Mouse (Mus musculus) hindbrain, embryonic 14.5 days (tissue): ENCODE measurements around the gene Prepl. TPM values are rescaled to one million over a fixed set of nuclear protein-coding genes. Genes with fewer than 3 reads are reported as not detected.

ENCODE experiments used
- ATAC-seq: fragments of 200-750 bp; cut with Nextera tagmentation; 2 replicates; pipeline ENCODE4 v1.8.0; 2017; ENCODE audit warnings: moderate number of reproducible peaks, mild to moderate bottlenecking, moderate TSS enrichment, moderate library complexity; ENCODE audit not compliant: low FRiP score
- DNase-seq: peaks from one replicate; pipeline ENCODE4 v3.0.0-alpha.2; 2015; ENCODE audit warnings: low spot score
- H3K27ac ChIP-seq: fragments of 300-500 bp; sonication (generic); 2 replicates; pipeline ENCODE4 v1.5.1; 2014; ENCODE audit warnings: mild to moderate bottlenecking, moderate library complexity
- H3K27me3 ChIP-seq: fragments of 300-500 bp; sonication (generic); 2 replicates; pipeline ENCODE4 v1.6.1; 2014; ENCODE audit warnings: mild to moderate bottlenecking, low read length, mixed read lengths; ENCODE audit not compliant: control insufficient read depth, insufficient read depth
- H3K36me3 ChIP-seq: fragments of 300-500 bp; sonication (generic); replicated peaks from 2 replicates; pipeline ENCODE4 v1.6.1; 2014; ENCODE audit not compliant: control insufficient read depth, insufficient read depth
- H3K4me1 ChIP-seq: fragments of 300-500 bp; sonication (generic); replicated peaks from 2 replicates; pipeline ENCODE4 v1.6.1; 2014; ENCODE audit warnings: antibody characterized with exemption, low read length, mixed read lengths; ENCODE audit not compliant: control insufficient read depth, insufficient read depth
- H3K4me2 ChIP-seq: fragments of 300-500 bp; sonication (generic); replicated peaks from 2 replicates; pipeline ENCODE4 v1.6.1; 2014; ENCODE audit warnings: mild to moderate bottlenecking, moderate library complexity
- H3K4me3 ChIP-seq: fragments of 300-500 bp; sonication (generic); replicated peaks from 2 replicates; pipeline ENCODE4 v1.5.1; 2014; ENCODE audit warnings: mild to moderate bottlenecking, low read length
- H3K9ac ChIP-seq: fragments of 300-500 bp; sonication (generic); 2 replicates; pipeline ENCODE4 v1.6.1; 2014
- H3K9me3 ChIP-seq: fragments of 300-500 bp; sonication (generic); 2 replicates; pipeline ENCODE4 v1.6.1; 2016; ENCODE audit warnings: low read length; ENCODE audit not compliant: control insufficient read depth
- WGBS: fragments of 180-500 bp; shearing (Covaris S2); extraction: QIAGEN DNeasy Blood & Tissue Kit; methylation state at CpG from one replicate; pipeline ENCODE4 v1.1.7; 2014; 5-methylcytosine and 5-hydroxymethylcytosine counted together
- polyA plus RNA-seq: library from polyadenylated mRNA; unstranded; fragments of >200 nt; fragmentation: Nextera tagmentation; extraction: Ambion mirVana; gene quantifications from 2 replicates; pipeline ENCODE4 v1.2.1, GENCODE M21; 2014

Prepl gene
- polyA plus RNA-seq, 1 experiment from 2014 or later, result 161 TPM

- no peaks in the 10 kb centered on the region for H3K36me3 ChIP-seq
- ATAC-seq (no peak), DNase-seq (no peak)
- no peak overlapping the region for H3K4me2 ChIP-seq
- no peak overlapping the region for H3K27ac ChIP-seq
- no peak overlapping the region for H3K9ac ChIP-seq
- H3K4me3 ChIP-seq, result no peak overlapping the region
- no peaks in the 10 kb centered on the region for H3K27me3 ChIP-seq
- no peaks in the 10 kb centered on the region for H3K9me3 ChIP-seq
- H3K4me1 ChIP-seq, result no peaks in the 10 kb centered on the region
- 90% methylated on average over 12 of the region's 12 CpGs for WGBS
Measured at GRCm38 (mm10) chr17:85045160-85045559, 44.9 kb downstream of the Prepl start.

GRCm38 (mm10) chr17:85044466-85044865 lies 45.6 kb downstream of the Prepl start:
- no peaks in the 10 kb centered on the region for H3K27me3 ChIP-seq
- DNase-seq (no peak), ATAC-seq (no peak)
- H3K27ac ChIP-seq, result no peak overlapping the region
- 91% methylated on average over 5 of the region's 5 CpGs for WGBS
- no peaks in the 10 kb centered on the region for H3K9me3 ChIP-seq
- H3K4me2 ChIP-seq, result no peak overlapping the region
- no peaks in the 10 kb centered on the region for H3K4me1 ChIP-seq
- no peaks in the 10 kb centered on the region for H3K36me3 ChIP-seq
- no peak overlapping the region for H3K9ac ChIP-seq
- no peak overlapping the region for H3K4me3 ChIP-seq

GRCm38 (mm10) chr17:85043404-85043816 lies 46.6 kb downstream of the Prepl start:
- H3K4me2 ChIP-seq, result no peak overlapping the region
- no peaks in the 10 kb centered on the region for H3K36me3 ChIP-seq
- 85% methylated on average over 6 of the region's 6 CpGs for WGBS
- DNase-seq (no peak), ATAC-seq (no peak)
- no peaks in the 10 kb centered on the region for H3K9me3 ChIP-seq
- no peak overlapping the region for H3K9ac ChIP-seq
- H3K27ac ChIP-seq, result no peak overlapping the region
- no peaks in the 10 kb centered on the region for H3K4me1 ChIP-seq
- H3K27me3 ChIP-seq, result no peaks in the 10 kb centered on the region
- no peak overlapping the region for H3K4me3 ChIP-seq

GRCm38 (mm10) chr17:85042419-85042818 lies 47.6 kb downstream of the Prepl start:
- no peaks in the 10 kb centered on the region for H3K4me1 ChIP-seq
- H3K9ac ChIP-seq, result no peak overlapping the region
- DNase-seq (no peak), ATAC-seq (no peak)
- no peaks in the 10 kb centered on the region for H3K9me3 ChIP-seq
- no peak overlapping the region for H3K27ac ChIP-seq
- 61% methylated on average over 6 of the region's 6 CpGs for WGBS
- no peak overlapping the region for H3K4me2 ChIP-seq
- no peak overlapping the region for H3K4me3 ChIP-seq
- no peaks in the 10 kb centered on the region for H3K36me3 ChIP-seq
- no peaks in the 10 kb centered on the region for H3K27me3 ChIP-seq

GRCm38 (mm10) chr17:85040913-85041312 lies 49.1 kb downstream of the Prepl start:
- 78% methylated on average over 7 of the region's 7 CpGs for WGBS
- Histone ChIP-seq H3K9ac (no peak overlapping the region), H3K4me1 (no peaks in the 10 kb centered on the region), H3K4me3 (no peak overlapping the region), H3K9me3 (no peaks in the 10 kb centered on the region), H3K4me2 (no peak overlapping the region), H3K36me3 (no peaks in the 10 kb centered on the region), H3K27me3 (no peaks in the 10 kb centered on the region), H3K27ac (no peak overlapping the region)
- no peak for ATAC-seq
- no peak for DNase-seq

GRCm38 (mm10) chr17:85038761-85039160 lies 51.3 kb downstream of the Prepl start:
- Histone ChIP-seq H3K4me1 (no peaks in the 10 kb centered on the region), H3K27ac (no peak overlapping the region), H3K9me3 (no peaks in the 10 kb centered on the region), H3K9ac (no peak overlapping the region), H3K36me3 (no peaks in the 10 kb centered on the region), H3K4me3 (no peak overlapping the region), H3K4me2 (no peak overlapping the region), H3K27me3 (no peaks in the 10 kb centered on the region)
- 95% methylated on average over 5 of the region's 5 CpGs for WGBS
- no peak for ATAC-seq
- no peak for DNase-seq

GRCm38 (mm10) chr17:85038311-85038710 lies 51.7 kb downstream of the Prepl start:
- no peaks in the 10 kb centered on the region for H3K27me3 ChIP-seq
- no peaks in the 10 kb centered on the region for H3K9me3 ChIP-seq
- no peak overlapping the region for H3K4me3 ChIP-seq
- H3K9ac ChIP-seq, result no peak overlapping the region
- 87% methylated on average over 4 of the region's 4 CpGs for WGBS
- H3K4me2 ChIP-seq, result no peak overlapping the region
- no peaks in the 10 kb centered on the region for H3K4me1 ChIP-seq
- no peaks in the 10 kb centered on the region for H3K36me3 ChIP-seq
- H3K27ac ChIP-seq, result no peak overlapping the region
- DNase-seq (no peak), ATAC-seq (no peak)

GRCm38 (mm10) chr17:85037855-85038254 lies 52.2 kb downstream of the Prepl start:
- Histone ChIP-seq H3K9me3 (no peaks in the 10 kb centered on the region), H3K36me3 (no peaks in the 10 kb centered on the region), H3K4me1 (no peaks in the 10 kb centered on the region), H3K27ac (no peak overlapping the region), H3K27me3 (no peaks in the 10 kb centered on the region), H3K9ac (no peak overlapping the region), H3K4me2 (no peak overlapping the region), H3K4me3 (no peak overlapping the region)
- ATAC-seq, result no peak
- 87% methylated on average over 5 of the region's 5 CpGs for WGBS
- DNase-seq, result no peak

GRCm38 (mm10) chr17:85034068-85034467 lies 56.0 kb downstream of the Prepl start:
- 68% methylated on average over 11 of the region's 11 CpGs for WGBS
- DNase-seq (no peak), ATAC-seq (no peak; the same call in 1 of the 2 replicates)
- no peak overlapping the region for H3K4me2 ChIP-seq
- no peaks in the 10 kb centered on the region for H3K27me3 ChIP-seq
- no peaks in the 10 kb centered on the region for H3K9me3 ChIP-seq
- no peak overlapping the region for H3K9ac ChIP-seq
- no peak overlapping the region for H3K27ac ChIP-seq
- no peak overlapping the region for H3K4me3 ChIP-seq
- no peaks in the 10 kb centered on the region for H3K36me3 ChIP-seq
- H3K4me1 ChIP-seq, result no peaks in the 10 kb centered on the region

- 85% methylated on average over 3 of the region's 3 CpGs for WGBS
Measured at GRCm38 (mm10) chr17:85033087-85033486, 57.0 kb downstream of the Prepl start.

More at GRCm38 (mm10) chr17:85033087-85033486, 57.0 kb downstream of the Prepl start:
- no peaks in the 10 kb centered on the region for H3K27me3 ChIP-seq
- DNase-seq (no peak), ATAC-seq (no peak)
- no peaks in the 10 kb centered on the region for H3K4me1 ChIP-seq
- no peak overlapping the region for H3K4me3 ChIP-seq
- no peak overlapping the region for H3K9ac ChIP-seq
- H3K36me3 ChIP-seq, result no peaks in the 10 kb centered on the region
- no peak overlapping the region for H3K4me2 ChIP-seq
- no peak overlapping the region for H3K27ac ChIP-seq
- no peaks in the 10 kb centered on the region for H3K9me3 ChIP-seq
